Mouse (Mus musculus) kidney, adult 9 months (tissue): ENCODE results near the gene Snd1.

Experiments used
- DNase-seq: peaks from one replicate; pipeline ENCODE4 v3.0.0; 2022

The Snd1 gene

GRCm38 (mm10) chr6:28876492-28876891, 401.6 kb downstream of the Snd1 start:
- no peak for DNase-seq

GRCm38 (mm10) chr6:28877945-28878666, 403.2 kb downstream of the Snd1 start:
- no peak for DNase-seq

DNA sequence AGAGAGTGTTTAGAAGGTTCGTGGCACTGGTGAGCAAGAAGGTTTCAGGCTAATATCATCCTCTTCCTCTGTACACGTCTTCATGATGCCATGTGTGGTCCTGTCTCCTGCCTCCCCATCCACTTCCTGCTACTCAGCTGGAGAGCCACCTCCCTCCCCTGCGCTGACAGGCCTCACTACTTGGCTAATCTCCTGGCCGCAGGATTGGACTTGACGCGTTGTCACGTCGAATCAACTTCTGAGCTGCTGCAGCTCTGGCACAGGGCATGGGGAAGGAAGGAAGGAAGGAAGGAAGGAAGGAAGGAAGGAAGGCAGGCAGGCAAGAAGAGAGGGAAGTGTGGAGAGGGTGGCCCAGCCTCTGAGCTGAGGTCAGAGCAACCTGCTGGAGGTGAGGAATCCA, 404.4 kb downstream of the Snd1 start:
- no peak for DNase-seq

GRCm38 (mm10) chr6:28880909-28881308, 406.0 kb downstream of the Snd1 start:
- DNase-seq: peak; percentile 43

DNA sequence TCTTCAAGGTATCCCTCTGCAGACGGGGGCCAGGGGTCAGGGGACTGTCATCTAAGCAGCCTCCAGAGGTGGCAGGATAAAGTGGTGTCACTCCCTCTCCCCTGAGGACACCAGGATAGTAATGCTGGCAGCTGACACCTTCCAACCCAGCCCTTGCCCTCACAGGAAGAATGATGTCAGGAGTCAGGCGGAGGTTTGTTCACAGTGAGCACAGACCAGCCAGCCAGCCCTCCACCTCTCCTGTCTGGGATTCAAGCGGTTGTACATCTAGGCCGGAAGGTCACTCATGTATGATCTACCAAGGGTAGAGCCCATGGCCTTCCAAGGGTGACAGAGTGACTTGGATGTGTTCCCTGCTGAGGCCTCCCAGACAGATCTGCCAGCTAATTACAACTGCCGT, 408.6 kb downstream of the Snd1 start:
- DNase-seq: peak; percentile 39

GRCm38 (mm10) chr6:28886724-28887440, 411.9 kb downstream of the Snd1 start:
- DNase-seq: no peak

GRCm38 (mm10) chr6:28890426-28890825, 415.5 kb downstream of the Snd1 start:
- DNase-seq: no peak

DNA sequence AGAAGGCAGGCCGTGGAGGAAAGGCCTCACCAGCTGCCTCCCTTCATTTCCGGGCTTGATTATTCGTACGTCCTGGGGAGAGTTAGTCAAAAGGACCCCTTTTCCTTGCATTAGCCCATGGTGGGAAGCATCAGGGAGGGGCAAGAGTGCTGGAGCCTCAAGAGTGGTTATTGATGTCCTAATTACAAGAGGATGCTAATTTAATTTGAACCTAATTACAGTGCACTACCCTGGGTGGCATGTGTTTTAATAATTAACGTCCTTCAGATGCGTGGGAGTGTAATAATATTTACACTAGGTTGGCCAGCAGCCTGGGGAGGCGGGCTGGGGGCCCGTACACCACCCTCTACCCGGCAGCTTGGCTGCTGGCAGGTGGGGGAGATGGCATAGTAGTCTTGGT, 416.5 kb downstream of the Snd1 start:
- no peak for DNase-seq

- DNase-seq: no peak
These were observed 420.1 kb downstream of the Snd1 start for GRCm38 (mm10) chr6:28895004-28895515.

- DNase-seq: no peak
These were observed 420.8 kb downstream of the Snd1 start for GRCm38 (mm10) chr6:28895726-28896125.

DNA sequence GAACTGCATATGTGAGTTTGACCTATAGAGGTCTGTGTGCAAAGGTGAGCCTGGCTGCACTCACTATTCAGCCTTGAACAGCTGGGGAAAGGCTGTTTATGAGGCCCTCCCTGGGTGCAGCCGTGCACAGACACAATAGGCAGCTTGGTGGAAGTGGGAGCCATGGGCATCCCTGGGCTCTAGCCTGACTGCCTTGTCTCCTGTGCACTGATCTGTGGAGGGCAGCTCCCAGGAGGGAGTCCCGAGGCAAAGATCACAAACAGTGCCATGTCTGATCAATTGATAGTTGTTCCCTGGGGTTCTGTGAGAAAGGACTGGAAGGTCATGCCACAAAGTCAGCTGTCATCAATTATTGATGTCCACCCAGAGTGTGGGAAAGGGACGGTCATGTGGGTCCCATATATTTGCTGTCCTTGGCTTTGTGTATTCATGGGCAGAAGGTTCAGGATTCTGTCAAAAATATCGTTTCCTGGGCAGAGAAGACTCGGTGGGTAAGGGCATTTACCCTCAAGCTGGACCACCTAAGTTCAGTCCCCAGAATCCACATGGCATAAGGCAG, 421.9 kb downstream of the Snd1 start:
- DNase-seq: no peak

DNA sequence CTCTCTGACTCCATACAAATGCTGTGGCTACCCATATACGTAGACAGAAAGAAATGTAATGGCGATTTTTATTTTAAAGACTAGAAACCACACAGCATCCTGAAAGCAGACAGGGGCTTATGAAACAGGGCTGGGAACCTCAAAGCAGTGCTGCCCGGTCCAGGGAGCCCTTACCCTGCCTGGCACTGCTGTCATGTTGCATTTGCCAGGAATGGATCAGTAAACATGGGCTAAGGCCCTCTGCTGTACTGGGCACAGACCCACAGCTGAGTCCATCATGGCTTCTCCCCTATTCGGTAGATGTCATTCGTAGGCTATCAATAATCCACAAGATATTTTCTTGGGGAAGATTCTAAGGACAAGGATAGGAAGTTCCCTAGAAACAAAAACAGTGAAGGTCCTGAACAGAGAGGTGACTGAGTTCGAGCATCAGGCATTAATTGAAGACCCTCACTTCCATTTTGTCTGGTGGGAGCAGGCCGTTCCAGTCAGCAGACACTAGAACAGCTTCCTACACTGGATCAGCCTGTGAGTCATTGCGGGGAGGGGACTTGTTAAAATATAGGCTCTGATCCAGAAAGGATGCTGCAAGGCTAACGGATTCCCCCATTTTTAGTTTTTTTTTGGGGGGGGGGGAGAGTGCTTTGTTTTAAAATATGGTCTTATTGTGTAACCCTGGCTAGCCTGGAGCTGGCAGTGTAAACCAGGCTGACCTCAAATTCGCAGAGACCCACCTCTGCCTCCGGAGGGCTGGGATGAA, 422.6 kb downstream of the Snd1 start:
- DNase-seq: no peak

DNA sequence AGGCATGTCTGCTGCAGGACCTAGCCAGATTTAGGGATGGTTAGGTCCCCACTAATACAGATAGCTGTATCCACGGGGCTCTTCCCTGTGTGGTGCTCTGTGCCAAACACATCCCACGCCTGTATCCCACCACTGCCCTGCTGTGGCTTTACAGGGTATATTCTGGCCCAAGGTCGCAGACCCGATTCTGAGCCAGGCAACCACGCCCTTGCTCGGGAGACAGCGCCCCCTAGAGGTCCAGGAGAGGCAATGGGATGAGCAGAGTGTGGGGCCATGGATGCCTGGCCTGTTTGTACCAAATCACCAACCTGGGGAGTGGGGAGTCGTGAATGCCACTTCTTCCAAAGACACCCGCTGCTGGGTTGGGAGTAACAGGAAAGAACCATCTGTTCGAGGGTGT, 423.9 kb downstream of the Snd1 start:
- peak; percentile 32 for DNase-seq

- DNase-seq: no peak
These were observed 427.6 kb downstream of the Snd1 start for GRCm38 (mm10) chr6:28902573-28902972.

GRCm38 (mm10) chr6:28904417-28904816, 429.5 kb downstream of the Snd1 start:
- DNase-seq: no peak

DNA sequence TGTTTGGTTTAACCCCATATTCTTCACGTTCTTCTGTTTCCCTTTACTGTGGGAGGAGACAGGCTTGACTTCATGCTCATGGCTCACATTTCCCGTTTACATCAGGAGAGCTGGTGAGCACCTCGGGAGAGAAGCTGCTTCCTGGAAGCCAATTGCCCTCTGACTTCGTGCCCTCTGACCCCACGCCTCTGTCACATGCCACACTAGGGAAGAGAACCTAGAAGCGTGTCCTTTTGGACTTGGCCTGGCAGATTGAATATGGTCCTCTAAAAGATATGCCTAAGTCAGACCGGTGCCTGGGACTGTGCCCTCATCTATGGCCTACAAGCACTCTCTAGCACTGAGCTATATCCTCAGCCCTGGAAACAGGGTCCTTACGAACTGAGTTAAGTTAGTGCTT, 430.4 kb downstream of the Snd1 start:
- DNase-seq: no peak

DNA sequence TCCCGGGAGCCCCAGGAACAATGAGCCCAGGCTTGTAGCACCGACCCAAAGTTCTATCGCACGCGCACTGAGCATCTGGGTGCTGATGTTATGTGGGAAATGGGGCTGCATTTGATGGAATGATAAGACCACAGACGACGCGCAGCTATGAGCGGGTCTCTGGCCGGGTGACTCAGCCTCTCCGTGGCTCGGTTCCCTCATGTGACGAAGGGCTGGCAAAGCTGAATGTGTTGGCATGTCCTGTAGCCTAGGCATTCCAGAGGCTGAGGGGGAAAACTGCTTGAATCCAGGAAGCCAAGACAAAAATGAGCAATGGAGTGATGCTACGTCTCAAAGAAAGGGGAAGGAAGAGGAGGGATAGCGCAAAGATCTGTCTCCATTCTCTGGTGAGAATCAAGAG, 434.9 kb downstream of the Snd1 start:
- DNase-seq: no peak

GRCm38 (mm10) chr6:28914981-28915380, 440.0 kb downstream of the Snd1 start:
- DNase-seq: no peak

- DNase-seq: no peak
These were observed 441.7 kb downstream of the Snd1 start for GRCm38 (mm10) chr6:28916630-28917029.

DNA sequence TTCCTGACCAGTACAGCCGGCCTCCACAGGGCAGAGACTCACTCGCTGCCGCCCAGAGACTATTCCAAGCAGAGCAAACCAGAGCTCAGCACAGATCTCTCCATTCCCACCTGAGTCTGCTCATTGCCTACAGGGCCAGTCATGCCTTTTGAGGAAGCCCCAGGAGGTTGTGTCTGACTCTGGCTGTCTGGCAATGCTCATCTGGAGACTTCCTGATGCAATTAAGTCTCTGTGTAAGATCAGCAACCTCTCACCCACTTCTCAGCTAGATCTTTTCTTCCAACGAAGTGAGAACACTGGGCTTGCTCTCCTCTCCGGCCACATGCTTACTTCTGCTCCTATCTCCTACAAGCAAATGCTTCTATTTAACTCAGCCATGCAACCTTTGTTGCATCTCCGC, 444.4 kb downstream of the Snd1 start:
- no peak for DNase-seq

GRCm38 (mm10) chr6:28922371-28922770, 447.4 kb downstream of the Snd1 start:
- DNase-seq: no peak

DNA sequence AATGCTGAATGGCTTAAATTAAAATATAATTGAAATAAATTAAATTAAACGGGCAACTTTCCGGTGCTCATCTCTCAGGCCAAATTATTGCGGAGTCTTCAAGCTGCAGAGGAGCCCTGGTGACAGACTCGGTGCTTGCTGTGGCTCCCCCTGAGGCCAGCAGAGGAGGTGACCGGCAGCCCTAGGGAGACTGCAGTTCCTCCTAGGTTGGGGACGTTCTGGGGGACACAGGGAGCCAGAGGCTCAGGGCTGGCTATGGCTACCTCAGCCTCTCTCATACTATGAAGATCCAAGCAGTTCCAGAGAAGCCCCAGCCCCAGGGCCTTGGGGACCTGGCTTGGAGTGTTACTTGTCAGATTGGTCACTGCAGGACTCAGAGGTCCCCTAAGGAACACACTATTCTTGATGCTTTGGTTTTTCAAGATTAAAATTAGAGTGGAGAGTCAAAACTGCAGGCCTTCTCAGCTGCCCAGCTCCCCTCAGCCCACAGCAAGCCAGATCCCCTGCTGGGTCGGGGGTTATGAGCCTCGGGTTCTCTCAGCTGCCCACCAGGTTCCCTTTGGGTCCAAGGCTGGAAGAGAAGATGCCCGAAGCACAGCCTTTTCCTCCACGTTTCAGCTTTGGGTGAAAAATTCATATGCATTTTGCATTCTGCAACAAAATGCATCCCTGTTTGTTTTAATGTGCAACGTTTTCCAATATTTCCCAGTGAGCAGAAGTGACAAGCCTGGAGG, 448.3 kb downstream of the Snd1 start:
- DNase-seq: no peak

DNA sequence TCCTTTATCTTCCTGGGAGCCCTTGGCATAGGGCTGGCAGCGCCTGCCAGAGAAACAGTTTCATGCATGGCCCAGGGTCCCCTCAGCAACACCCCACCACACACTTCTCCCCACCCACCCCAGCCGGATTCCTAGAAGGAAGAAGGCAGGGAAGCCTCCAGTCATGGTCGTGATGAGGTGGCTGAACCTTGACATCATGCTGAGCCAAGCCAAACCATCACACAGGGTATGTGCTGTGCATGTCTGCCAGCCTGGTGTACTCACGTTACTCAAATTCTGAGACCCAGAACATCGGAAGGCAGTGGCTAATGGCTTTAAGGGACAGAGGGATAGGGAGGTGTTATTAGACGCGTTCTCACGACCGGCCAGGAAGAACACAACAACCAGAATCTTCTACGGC, 448.9 kb downstream of the Snd1 start:
- DNase-seq: no peak
